Mouse (Mus musculus) left cerebral cortex, adult 9 months (tissue): ENCODE results near the gene Gadd45b.

Experiments
- DNase-seq, 2 experiments: peaks; one replicate each; pipeline ENCODE4 v3.0.0; 2022; ENCODE audit warnings: low spot score in 2 of 2

Gene Gadd45b

GRCm38 (mm10) chr10:80929299-80930226 lies at the start of gene Gadd45b:
Gene Gadd45b (plus strand): TSS chr10:80930073.
- peak; percentile 95 to 99 for DNase-seq

DNA sequence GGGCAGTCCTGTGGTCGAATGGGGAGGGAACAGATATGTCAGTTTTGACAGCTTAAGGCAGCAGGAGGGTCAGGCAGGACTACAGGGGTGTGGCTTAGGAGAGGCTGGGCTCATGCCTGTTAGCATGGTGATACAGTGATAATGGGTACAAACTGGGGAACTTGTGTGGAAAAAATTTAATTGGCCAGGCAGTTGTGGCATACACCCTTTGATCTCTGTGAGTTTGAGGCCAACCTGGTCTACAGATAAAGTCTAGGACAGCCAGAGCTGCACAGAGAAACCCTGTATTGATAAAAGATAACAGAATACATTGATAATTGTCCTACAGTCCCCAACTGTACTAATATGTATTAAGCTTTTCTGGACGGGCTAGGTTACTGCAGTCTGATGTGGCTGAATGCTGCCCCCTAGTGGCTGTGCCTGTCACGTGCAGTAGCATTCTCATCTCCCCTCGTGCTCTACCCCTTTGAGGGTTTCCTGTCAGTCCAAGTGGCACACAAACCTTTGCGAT lies 49.7 kb upstream of the Gadd45b start:
- DNase-seq, result peak in 1 of 2 experiments; percentile 51

DNA sequence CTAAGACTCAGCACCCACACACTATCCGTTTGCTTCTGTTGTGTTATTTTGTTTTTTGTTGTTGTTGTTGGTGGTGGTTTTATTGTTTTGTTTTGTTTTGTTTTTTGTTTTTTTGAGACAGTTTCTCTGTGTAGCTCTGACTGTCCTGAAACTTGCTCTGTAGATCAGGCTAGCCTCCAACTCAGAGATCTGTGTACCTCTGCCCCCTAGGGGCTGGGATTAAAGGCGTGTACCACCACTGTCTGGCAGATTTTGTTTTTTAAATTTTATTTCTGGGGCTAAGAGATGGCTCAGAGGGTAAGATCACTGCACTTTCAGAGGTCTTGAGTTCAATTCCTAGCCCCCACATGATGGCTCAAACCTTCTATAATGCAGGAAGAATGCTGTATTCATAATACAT lies 49.0 kb upstream of the Gadd45b start:
- DNase-seq, result no peak

- DNase-seq, result peak in 1 of 2 experiments; percentile 74
Measured at GRCm38 (mm10) chr10:80881301-80881700, 48.6 kb upstream of the Gadd45b start.

GRCm38 (mm10) chr10:80887181-80887580 lies 42.7 kb upstream of the Gadd45b start:
- DNase-seq, result no peak

GRCm38 (mm10) chr10:80895100-80895499 lies 34.8 kb upstream of the Gadd45b start:
- DNase-seq, result no peak

DNA sequence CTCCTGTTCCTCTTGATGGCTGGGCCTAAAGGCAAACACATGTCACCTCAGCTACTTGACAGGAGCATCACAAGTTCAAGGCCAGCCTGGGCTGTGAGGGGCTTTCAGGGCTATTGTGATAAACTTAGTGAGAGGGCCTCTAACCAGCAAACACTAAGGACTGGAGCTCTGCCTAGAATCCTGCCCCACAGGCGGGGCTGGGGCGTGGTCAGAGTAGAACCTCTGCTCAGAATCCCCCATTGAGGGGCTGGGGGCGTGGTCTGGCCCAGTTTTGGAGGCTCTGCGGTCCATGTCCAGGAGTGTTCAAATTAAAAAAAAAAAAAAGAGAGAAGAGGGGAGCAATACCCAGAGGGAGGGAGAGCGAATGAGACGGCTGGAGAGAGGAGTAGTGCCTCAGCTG lies 34.2 kb upstream of the Gadd45b start:
- no peak for DNase-seq

- DNase-seq, result no peak
Measured at GRCm38 (mm10) chr10:80896581-80897485, 33.0 kb upstream of the Gadd45b start.

DNA sequence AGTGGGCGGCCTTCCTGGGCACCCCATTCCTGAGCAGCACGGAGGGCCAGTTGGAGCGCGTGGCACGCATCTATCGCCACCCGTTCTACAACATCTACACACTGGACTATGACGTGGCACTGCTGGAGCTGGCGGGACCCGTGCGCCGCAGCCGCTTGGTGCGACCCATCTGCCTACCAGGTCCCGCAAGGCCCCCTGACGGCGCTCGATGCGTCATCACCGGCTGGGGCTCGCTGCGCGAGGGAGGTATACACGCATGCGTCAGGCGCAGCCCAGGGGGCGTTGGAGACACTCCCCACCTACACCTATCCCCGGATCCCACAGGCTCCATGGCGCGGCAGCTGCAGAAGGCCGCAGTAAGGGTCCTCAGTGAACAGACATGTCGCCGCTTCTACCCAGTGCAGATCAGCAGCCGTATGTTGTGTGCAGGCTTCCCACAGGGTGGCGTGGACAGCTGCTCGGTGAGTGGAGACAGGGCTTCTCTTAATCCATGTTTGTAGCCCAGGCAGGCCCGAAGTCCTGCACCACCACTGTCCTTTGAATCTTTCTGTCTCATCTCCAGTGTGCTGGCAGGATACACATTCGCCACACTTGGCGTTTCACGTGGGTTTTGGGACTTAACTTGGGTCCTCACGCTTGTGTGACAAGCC lies 31.9 kb upstream of the Gadd45b start:
- peak in 1 of 2 experiments; percentile 70 for DNase-seq

GRCm38 (mm10) chr10:80899074-80899473 lies 30.8 kb upstream of the Gadd45b start:
- no peak for DNase-seq

GRCm38 (mm10) chr10:80899591-80900317 lies 30.1 kb upstream of the Gadd45b start:
- DNase-seq, result no peak

GRCm38 (mm10) chr10:80900318-80901247 lies 29.3 kb upstream of the Gadd45b start, which contains the start of gene Timm13:
Gene Timm13 (minus strand): TSS chr10:80900969.
- DNase-seq, result peak; percentile 99 to 100

DNA sequence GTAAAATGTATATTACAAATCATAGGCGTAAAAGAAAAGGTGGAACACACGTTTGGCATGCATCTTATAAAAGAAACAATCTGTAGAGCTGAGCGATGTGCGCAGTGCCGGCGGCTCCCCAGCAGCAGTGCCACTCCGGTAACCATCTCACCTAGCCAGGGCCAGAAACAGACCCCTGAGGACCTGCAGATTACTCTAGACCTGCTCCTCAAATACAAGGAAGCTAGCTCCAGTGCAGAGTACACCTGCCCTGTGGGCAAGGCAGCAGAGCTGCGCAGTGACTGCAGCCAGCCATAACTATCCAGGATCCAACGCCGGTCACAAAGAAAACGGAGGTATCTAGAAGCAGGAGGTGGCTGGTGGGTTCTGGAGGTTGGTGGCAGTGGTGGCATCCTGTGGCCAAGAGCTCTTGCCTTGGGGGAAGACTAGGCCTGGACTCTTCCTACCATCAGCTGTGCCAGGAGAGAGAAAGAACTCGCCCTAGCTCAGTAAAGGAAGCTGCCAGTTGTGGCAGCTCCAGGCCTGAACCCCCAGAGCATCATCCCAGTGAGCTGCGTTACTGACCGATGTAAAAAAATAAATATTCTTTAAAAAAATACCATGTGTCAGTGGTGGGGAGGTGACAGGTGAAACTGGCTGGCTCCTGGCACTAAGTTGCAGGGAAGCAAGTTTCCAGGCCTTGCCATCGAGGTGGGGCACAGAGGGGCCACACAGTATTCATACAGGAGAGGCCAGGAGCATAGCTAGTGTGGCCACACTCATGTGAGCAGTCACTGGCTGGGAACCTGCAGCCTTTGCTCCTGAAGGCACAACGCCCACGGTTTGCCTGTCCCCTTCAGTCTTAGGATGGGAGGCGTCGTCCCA lies 28.2 kb upstream of the Gadd45b start:
- DNase-seq, result no peak

DNA sequence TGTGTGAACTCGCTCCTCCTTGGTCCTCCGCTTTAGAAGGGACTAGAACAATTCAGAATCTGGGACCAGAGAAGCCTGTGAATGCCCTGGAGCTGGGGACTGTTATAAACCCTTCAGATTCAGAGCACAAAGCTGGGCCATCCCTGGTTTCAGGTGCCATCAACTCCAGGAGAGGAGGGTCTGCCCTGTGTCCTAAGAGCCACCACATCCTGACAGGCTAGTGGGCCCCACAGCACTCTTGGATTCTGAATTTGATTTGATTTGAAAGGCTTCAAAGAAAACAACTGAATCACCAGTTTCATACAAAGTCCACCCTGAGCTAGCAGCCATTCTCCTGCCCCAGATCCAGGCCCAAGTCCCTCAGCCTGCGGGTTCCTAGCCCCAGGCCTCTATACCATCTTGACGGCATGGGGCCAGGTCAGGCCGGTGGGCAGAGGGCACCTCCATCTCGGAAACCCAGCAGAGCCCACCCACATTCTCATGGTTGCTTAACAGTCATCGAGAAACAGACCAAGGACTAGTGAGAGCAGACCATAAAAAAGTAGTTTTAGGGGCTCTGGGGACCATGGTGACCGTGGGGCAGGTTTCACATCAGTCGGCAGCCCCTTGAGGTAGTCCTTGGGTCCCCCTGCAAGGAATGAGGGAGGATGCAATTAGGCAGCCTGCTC lies 27.5 kb upstream of the Gadd45b start:
- no peak for DNase-seq

- DNase-seq, result no peak
Measured at GRCm38 (mm10) chr10:80903282-80903681, 26.6 kb upstream of the Gadd45b start.

DNA sequence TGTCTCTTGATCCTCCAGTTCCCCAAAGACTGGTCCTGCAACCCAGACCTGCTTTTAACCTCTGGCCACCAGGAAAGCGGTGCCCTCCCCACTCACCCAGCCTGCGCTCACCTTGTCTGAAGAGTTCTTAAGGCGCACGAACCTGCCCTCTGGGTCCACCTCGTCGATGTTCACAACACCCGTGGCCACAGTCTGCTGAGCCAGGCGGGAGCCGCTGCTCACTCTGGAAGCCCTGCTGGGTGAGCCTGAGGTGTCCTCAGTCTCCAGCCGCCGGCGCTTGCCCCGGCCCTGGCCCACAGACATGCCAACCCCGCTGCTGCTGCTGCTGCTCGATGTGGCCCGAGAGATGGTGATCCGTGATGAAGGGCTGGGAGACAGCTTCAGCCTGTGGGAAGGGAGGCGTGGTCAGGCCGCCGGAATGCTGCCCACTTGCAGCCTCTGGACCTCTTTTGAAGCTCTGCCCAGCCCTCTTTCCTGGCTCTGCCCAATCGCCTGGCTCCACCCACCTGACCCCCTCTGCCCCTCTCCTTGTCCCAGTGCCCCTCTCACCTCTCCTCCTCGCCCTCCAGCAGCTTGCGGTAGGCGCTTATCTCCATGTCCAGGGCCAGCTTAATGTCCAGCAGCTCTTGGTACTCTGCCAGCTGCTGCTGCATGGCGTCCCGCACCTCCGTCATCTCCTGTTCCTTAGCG lies 25.7 kb upstream of the Gadd45b start:
- DNase-seq, result no peak

DNA sequence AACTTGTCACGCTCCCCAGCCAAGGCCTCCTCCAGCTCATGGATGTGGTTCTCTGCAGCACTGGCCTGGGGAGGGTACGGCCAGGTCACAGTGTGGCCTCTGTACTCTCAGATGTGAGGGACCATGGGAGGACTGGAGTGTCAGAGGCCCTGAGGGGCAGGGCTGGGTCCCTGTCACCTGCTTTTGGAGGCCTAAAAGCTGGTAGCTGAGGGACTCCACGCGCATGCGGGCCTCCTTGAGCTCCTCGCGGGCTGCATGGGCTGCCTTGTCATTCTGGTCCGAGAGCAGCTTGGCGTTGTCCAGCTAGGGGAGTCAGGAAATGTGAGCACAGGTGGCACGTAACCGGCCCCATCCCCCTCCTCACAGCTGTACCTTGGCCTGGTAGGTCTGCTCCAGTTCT lies 25.2 kb upstream of the Gadd45b start:
- no peak for DNase-seq
